Mouse (Mus musculus): ENCODE data around the gene Tnfaip2. TPM values are rescaled to one million over a fixed set of nuclear protein-coding genes. Genes with fewer than 3 reads are reported as not detected.
A peak's percentile ranks its signal among the peaks of the same experiment; 100 is the strongest.

The Tnfaip2 gene
- total and polyA plus RNA-seq, 2 experiments from 2014 or later = 9.5 to 14.8 TPM

DNA sequence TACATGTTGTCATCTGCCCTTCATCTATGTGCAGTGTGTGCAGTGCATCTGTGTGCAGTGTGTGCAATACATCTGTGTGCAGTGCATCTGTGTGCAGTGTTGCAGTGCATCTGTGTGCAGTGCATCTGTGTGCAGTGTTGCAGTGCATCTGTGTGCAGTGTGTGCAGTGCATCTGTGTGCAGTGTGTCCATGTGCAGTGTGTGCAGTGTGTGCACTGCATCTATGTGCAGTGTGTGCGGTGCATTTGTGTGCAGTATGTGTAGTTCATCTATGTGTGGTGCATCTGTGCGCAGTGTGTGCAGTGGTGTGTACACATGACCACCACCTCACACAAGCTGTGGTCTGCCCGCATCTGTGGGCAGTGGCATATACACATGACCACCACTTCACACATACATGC is 24.1 kb downstream of the Tnfaip2 start:
- Histone ChIP-seq H3K27ac (ENCODE audit: low read depth) (no peak overlapping the region), H3K27me3 (ENCODE audit: control insufficient read depth, insufficient read depth, low read length) (0 out of 2 replicates have a peak, but pooled peaks cover 3% of the 10 kb centered on the region), H3K9me3 (replicated peaks; ENCODE audit: control insufficient read depth, low read length) (no peaks in the 10 kb centered on the region), H3K4me1 (ENCODE audit: control insufficient read depth, insufficient read depth) (no peaks in the 10 kb centered on the region), H3K4me3 (ENCODE audit: low read depth, low read length) (no peak overlapping the region), H3K9ac (replicated peaks; ENCODE audit: low read depth, low read length) (no peak overlapping the region), H3K4me2 (ENCODE audit: low read depth, low read length) (no peak overlapping the region), H3K36me3 (replicated peaks; ENCODE audit: control insufficient read depth, insufficient read depth, low read length) (no peaks in the 10 kb centered on the region)
- DNase-seq (ENCODE audit: low spot score) (no peak), ATAC-seq (ENCODE audit: insufficient read depth, low read depth) (no peak)
- 87% methylated on average over 3 of the region's 3 CpGs for WGBS
- TF ChIP-seq EP300 (IDR thresholded peaks at IDR 0.05; ENCODE audit: low read depth) (no peak), CTCF (IDR thresholded peaks at IDR 0.05; ENCODE audit: low read depth) (no peak)

GRCm38 (mm10) chr12:111468206-111468605 is 25.9 kb downstream of the Tnfaip2 start:
- 78% methylated on average over 7 of the region's 7 CpGs for WGBS

DNA sequence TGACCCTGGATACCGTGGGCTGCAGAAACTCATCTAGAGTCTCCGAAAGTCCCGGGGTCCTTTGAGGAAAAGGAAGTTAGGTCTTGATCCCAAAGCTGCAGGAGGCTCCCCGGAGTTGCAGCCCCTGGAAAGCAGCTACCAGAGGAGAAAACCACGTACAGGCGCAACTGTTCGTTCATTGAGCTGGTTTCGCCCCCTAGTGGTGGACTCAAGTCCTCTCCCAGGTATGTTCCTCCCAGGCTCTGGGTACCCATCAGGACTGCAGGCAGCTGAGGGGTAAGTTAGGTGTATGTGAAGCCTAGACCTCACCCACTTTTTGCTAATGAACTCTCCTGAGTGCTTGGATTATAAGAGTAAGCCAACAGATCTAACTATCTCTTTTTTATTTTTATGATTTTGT is 27.2 kb downstream of the Tnfaip2 start:
- Histone ChIP-seq H3K4me2 (ENCODE audit: low read depth, low read length) (no peak overlapping the region), H3K4me1 (ENCODE audit: control insufficient read depth, insufficient read depth) (no peaks in the 10 kb centered on the region), H3K36me3 (replicated peaks; ENCODE audit: control insufficient read depth, insufficient read depth, low read length) (no peaks in the 10 kb centered on the region), H3K4me3 (ENCODE audit: low read depth, low read length) (no peak overlapping the region), H3K9me3 (replicated peaks; ENCODE audit: control insufficient read depth, low read length) (no peaks in the 10 kb centered on the region), H3K27me3 (ENCODE audit: control insufficient read depth, insufficient read depth, low read length) (peaks cover 8% of the 10 kb centered on the region; the same call in 1 of the 2 replicates), H3K9ac (replicated peaks; ENCODE audit: low read depth, low read length) (no peak overlapping the region), H3K27ac (ENCODE audit: low read depth) (no peak overlapping the region)
- TF ChIP-seq EP300 (IDR thresholded peaks at IDR 0.05; ENCODE audit: low read depth) (no peak), CTCF (IDR thresholded peaks at IDR 0.05; ENCODE audit: low read depth) (peak; percentile 83)
- 8% methylated on average over 8 of the region's 8 CpGs for WGBS
- DNase-seq (ENCODE audit: low spot score) (peak; percentile 81), ATAC-seq (ENCODE audit: insufficient read depth, low read depth) (peak; percentile 71; the same call in 1 of the 2 replicates)

More at GRCm38 (mm10) chr12:111468206-111468605, 25.9 kb downstream of the Tnfaip2 start:
- H3K4me2 ChIP-seq (ENCODE audit: low read depth, low read length) = no peak overlapping the region
- H3K9me3 ChIP-seq (replicated peaks; ENCODE audit: control insufficient read depth, low read length) = no peaks in the 10 kb centered on the region
- no peak for DNase-seq (ENCODE audit: low spot score)
- H3K27ac ChIP-seq (ENCODE audit: low read depth) = no peak overlapping the region
- H3K4me3 ChIP-seq (ENCODE audit: low read depth, low read length) = no peak overlapping the region
- no peak overlapping the region for H3K9ac ChIP-seq (replicated peaks; ENCODE audit: low read depth, low read length)
- H3K36me3 ChIP-seq (replicated peaks; ENCODE audit: control insufficient read depth, insufficient read depth, low read length) = no peaks in the 10 kb centered on the region
- TF ChIP-seq CTCF (IDR thresholded peaks at IDR 0.05; ENCODE audit: low read depth) (no peak), EP300 (IDR thresholded peaks at IDR 0.05; ENCODE audit: low read depth) (no peak)
- H3K4me1 ChIP-seq (ENCODE audit: control insufficient read depth, insufficient read depth) = no peaks in the 10 kb centered on the region
- H3K27me3 ChIP-seq (ENCODE audit: control insufficient read depth, insufficient read depth, low read length) = peaks cover 4% of the 10 kb centered on the region; the same call in 1 of the 2 replicates
- no peak for ATAC-seq (ENCODE audit: insufficient read depth, low read depth)

- no peaks in the 10 kb centered on the region for H3K36me3 ChIP-seq (replicated peaks; ENCODE audit: control insufficient read depth, insufficient read depth, low read length)
- no peaks in the 10 kb centered on the region for H3K4me1 ChIP-seq (ENCODE audit: control insufficient read depth, insufficient read depth)
- no peaks in the 10 kb centered on the region for H3K9me3 ChIP-seq (replicated peaks; ENCODE audit: control insufficient read depth, low read length)
- H3K4me2 ChIP-seq (ENCODE audit: low read depth, low read length) = no peak overlapping the region
- TF ChIP-seq EP300 (IDR thresholded peaks at IDR 0.05; ENCODE audit: low read depth) = no peak
- no peak for TF ChIP-seq CTCF (IDR thresholded peaks at IDR 0.05; ENCODE audit: low read depth)
- DNase-seq (ENCODE audit: low spot score) (no peak), ATAC-seq (ENCODE audit: insufficient read depth, low read depth) (no peak)
- H3K27me3 ChIP-seq (ENCODE audit: control insufficient read depth, insufficient read depth, low read length) = peaks cover 8% of the 10 kb centered on the region; the same call in 1 of the 2 replicates
- no peak overlapping the region for H3K9ac ChIP-seq (replicated peaks; ENCODE audit: low read depth, low read length)
- no peak overlapping the region for H3K4me3 ChIP-seq (ENCODE audit: low read depth, low read length)
- 59% methylated on average over 1 of the region's 1 CpGs for WGBS
- no peak overlapping the region for H3K27ac ChIP-seq (ENCODE audit: low read depth)
These were observed 28.9 kb downstream of the Tnfaip2 start for GRCm38 (mm10) chr12:111471119-111471518.

GRCm38 (mm10) chr12:111471721-111472120 is 29.5 kb downstream of the Tnfaip2 start:
- Histone ChIP-seq H3K4me3 (ENCODE audit: low read depth, low read length) (no peak overlapping the region), H3K9me3 (replicated peaks; ENCODE audit: control insufficient read depth, low read length) (no peaks in the 10 kb centered on the region), H3K36me3 (replicated peaks; ENCODE audit: control insufficient read depth, insufficient read depth, low read length) (no peaks in the 10 kb centered on the region), H3K4me1 (ENCODE audit: control insufficient read depth, insufficient read depth) (no peaks in the 10 kb centered on the region), H3K4me2 (ENCODE audit: low read depth, low read length) (no peak overlapping the region), H3K27me3 (ENCODE audit: control insufficient read depth, insufficient read depth, low read length) (peaks cover 8% of the 10 kb centered on the region; the same call in 1 of the 2 replicates), H3K9ac (replicated peaks; ENCODE audit: low read depth, low read length) (no peak overlapping the region), H3K27ac (ENCODE audit: low read depth) (no peak overlapping the region)
- ATAC-seq (ENCODE audit: insufficient read depth, low read depth) (no peak), DNase-seq (ENCODE audit: low spot score) (no peak)
- TF ChIP-seq EP300 (IDR thresholded peaks at IDR 0.05; ENCODE audit: low read depth) (no peak), CTCF (IDR thresholded peaks at IDR 0.05; ENCODE audit: low read depth) (no peak)
- WGBS = 65% methylated on average over 3 of the region's 3 CpGs

- Histone ChIP-seq H3K27ac (ENCODE audit: low read depth) (no peak overlapping the region), H3K9me3 (replicated peaks; ENCODE audit: control insufficient read depth, low read length) (no peaks in the 10 kb centered on the region), H3K36me3 (replicated peaks; ENCODE audit: control insufficient read depth, insufficient read depth, low read length) (no peaks in the 10 kb centered on the region), H3K27me3 (ENCODE audit: control insufficient read depth, insufficient read depth, low read length) (peaks cover 8% of the 10 kb centered on the region; the same call in 1 of the 2 replicates), H3K9ac (replicated peaks; ENCODE audit: low read depth, low read length) (no peak overlapping the region), H3K4me1 (ENCODE audit: control insufficient read depth, insufficient read depth) (no peaks in the 10 kb centered on the region), H3K4me3 (ENCODE audit: low read depth, low read length) (no peak overlapping the region), H3K4me2 (ENCODE audit: low read depth, low read length) (no peak overlapping the region)
- 72% methylated on average over 5 of the region's 5 CpGs for WGBS
- ATAC-seq (ENCODE audit: insufficient read depth, low read depth) (no peak), DNase-seq (ENCODE audit: low spot score) (no peak)
- TF ChIP-seq CTCF (IDR thresholded peaks at IDR 0.05; ENCODE audit: low read depth) (no peak), EP300 (IDR thresholded peaks at IDR 0.05; ENCODE audit: low read depth) (no peak)
These were observed 30.6 kb downstream of the Tnfaip2 start for GRCm38 (mm10) chr12:111472886-111473285.
